Mouse (Mus musculus): ENCODE measurements around the gene Tmem117. TPM values are rescaled to one million over a fixed set of nuclear protein-coding genes. Genes with fewer than 3 reads are reported as not detected.

Tmem117 gene
- total and polyA plus RNA-seq, 3 experiments, result not detected

DNA sequence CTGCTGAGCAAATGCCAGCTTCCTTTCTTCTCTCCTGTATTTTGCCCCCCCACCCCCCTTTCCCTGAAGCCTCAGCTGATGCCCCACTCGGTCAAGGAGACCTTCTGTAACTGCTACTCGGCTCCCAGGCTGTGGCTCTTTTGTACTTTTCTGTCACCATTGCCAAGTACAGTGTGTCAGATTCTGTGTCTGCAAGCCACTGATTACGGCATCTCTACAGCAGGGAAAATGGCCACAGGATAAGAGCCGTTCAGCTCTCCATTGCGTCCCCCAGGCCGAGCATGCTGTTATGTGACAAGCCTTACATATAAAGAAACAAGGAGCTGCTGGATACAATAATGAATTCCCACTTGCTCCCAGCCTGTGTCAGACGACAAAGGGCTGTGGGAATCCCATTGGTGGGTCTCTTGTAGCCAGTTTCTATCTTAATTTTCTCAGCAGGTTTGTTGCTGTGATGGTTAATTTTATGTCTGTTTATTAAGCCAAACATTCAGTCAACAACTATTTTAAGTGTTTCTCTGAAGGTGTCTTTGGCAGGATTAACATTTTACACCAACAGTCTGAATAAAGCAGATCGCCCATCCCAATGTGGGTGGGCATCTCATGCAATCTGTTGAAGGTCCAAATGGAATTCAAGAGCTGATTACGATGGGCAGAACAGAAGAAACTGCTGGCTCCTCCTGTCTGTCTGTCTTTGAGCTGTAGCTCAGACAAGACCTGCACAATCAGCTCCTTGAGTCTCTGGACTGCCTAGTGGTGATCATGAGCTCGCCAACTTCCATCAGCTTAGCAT is 508.2 kb downstream of the Tmem117 start:
- H3K9me3 ChIP-seq (replicated peaks; ENCODE audit: insufficient read depth, low read length), result no peaks in the 10 kb centered on the region; the same call in 1 of the 2 replicates
- H3K4me1 ChIP-seq (ENCODE audit: control insufficient read depth in 1 of 2, insufficient read depth in 2 of 2, low read length in 2 of 2), result no peaks in the 10 kb centered on the region
- no peaks in the 10 kb centered on the region for H3K27me3 ChIP-seq (ENCODE audit: control insufficient read depth in 1 of 2, insufficient read depth in 2 of 2, low read length in 2 of 2)
- H3K9ac ChIP-seq (ENCODE audit: control insufficient read depth, low read depth, low read length, poor library complexity, severe bottlenecking), result no peak overlapping the region
- no peaks in the 10 kb centered on the region for H3K79me2 ChIP-seq (ENCODE audit: control insufficient read depth, insufficient read depth, low read length, poor library complexity)
- no peak for DNase-seq (ENCODE audit: low read depth, low spot score)
- no peaks in the 10 kb centered on the region for H3K36me3 ChIP-seq (ENCODE audit: control insufficient read depth in 1 of 2, insufficient read depth in 2 of 2, low read length in 2 of 2)
- TF ChIP-seq MXI1 (IDR thresholded peaks at IDR 0.05; ENCODE audit: low read depth, low read length) (no peak), NELFE (IDR thresholded peaks at IDR 0.05; ENCODE audit: low read depth, low read length) (no peak), E2F4 (IDR thresholded peaks at IDR 0.05; ENCODE audit: borderline replicate concordance, low read depth, low read length) (no peak), CHD2 (IDR thresholded peaks at IDR 0.05; ENCODE audit: low read length) (no peak), GABPA (IDR thresholded peaks at IDR 0.05; ENCODE audit: low read depth, low read length) (no peak), ZMIZ1 (IDR thresholded peaks at IDR 0.05; ENCODE audit: low read depth, low read length) (no peak), RAD21 (IDR thresholded peaks at IDR 0.05; ENCODE audit: low read depth, low read length) (no peak), MAX (IDR thresholded peaks at IDR 0.05; ENCODE audit: low read length) (no peak), HCFC1 (IDR thresholded peaks at IDR 0.05; ENCODE audit: low read depth, low read length) (no peak), POLR2AphosphoS5 (IDR thresholded peaks at IDR 0.05; ENCODE audit: borderline replicate concordance, low read depth, low read length) (no peak), MAFK (IDR thresholded peaks at IDR 0.05; ENCODE audit: borderline replicate concordance, low read depth, low read length) (no peak), ELF1 (IDR thresholded peaks at IDR 0.05; ENCODE audit: low read depth, low read length) (no peak), POLR2A (IDR thresholded peaks at IDR 0.05; ENCODE audit: control insufficient read depth in 1 of 2, insufficient read depth in 1 of 2, low read depth in 1 of 2, low read length in 2 of 2, poor library complexity in 1 of 2) (no peak)
- H3K4me3 ChIP-seq (ENCODE audit: control insufficient read depth in 1 of 2, insufficient read depth in 1 of 2, low read depth in 2 of 2, low read length in 2 of 2), result no peak overlapping the region
- no peak overlapping the region for H3K27ac ChIP-seq (ENCODE audit: control insufficient read depth, low read depth, low read length)

DNA sequence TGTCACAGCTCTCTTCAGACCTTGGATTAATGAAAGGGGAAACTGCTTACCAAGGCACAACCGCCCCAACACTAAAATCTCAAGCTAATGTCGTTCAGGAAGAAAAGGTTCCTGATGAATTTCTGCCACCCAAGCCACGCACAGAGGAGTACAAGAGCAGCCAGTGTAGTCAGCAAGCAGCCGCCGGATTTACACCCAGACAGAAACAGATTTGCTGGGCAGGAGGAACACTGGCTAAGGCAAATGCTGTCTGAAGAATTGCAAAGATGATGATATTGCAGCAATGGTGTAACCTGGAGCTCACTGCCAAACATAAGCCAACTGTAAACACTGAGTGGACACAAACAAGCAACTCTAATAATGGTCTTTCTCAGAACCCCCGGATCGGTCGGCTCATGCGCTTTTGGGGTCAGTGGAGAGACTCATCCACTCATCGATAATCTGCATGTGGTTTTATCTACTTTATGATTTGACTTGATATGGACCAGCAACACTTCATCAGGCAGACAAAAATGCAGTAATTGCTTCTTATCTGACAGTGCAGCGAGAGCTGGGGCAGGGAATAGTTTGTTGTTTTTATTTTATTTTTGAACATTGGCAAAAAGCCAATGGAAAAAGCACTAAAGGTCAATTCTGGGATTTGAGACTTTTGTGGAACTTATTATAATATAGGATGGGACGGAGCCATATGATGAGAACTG is 509.8 kb downstream of the Tmem117 start:
- Histone ChIP-seq H3K79me2 (ENCODE audit: control insufficient read depth, insufficient read depth, low read length, poor library complexity) (no peaks in the 10 kb centered on the region), H3K4me3 (ENCODE audit: control insufficient read depth in 1 of 2, insufficient read depth in 1 of 2, low read depth in 2 of 2, low read length in 2 of 2) (no peak overlapping the region), H3K4me1 (ENCODE audit: control insufficient read depth in 1 of 2, insufficient read depth in 2 of 2, low read length in 2 of 2) (no peaks in the 10 kb centered on the region), H3K36me3 (ENCODE audit: control insufficient read depth in 1 of 2, insufficient read depth in 2 of 2, low read length in 2 of 2) (no peaks in the 10 kb centered on the region), H3K9ac (ENCODE audit: control insufficient read depth, low read depth, low read length, poor library complexity, severe bottlenecking) (no peak overlapping the region), H3K27me3 (ENCODE audit: control insufficient read depth in 1 of 2, insufficient read depth in 2 of 2, low read length in 2 of 2) (no peaks in the 10 kb centered on the region), H3K27ac (ENCODE audit: control insufficient read depth, low read depth, low read length) (no peak overlapping the region), H3K9me3 (replicated peaks; ENCODE audit: insufficient read depth, low read length) (no peaks in the 10 kb centered on the region; the same call in 1 of the 2 replicates)
- no peak for DNase-seq (ENCODE audit: low read depth, low spot score)
- TF ChIP-seq GATA1 (IDR thresholded peaks at IDR 0.05; ENCODE audit: low read depth, low read length) (no peak), POLR2AphosphoS5 (IDR thresholded peaks at IDR 0.05; ENCODE audit: borderline replicate concordance, low read depth, low read length) (no peak), NRF1 (IDR thresholded peaks at IDR 0.05; ENCODE audit: insufficient read depth, low read depth, low read length, poor library complexity, severe bottlenecking) (no peak), EP300 (IDR thresholded peaks at IDR 0.05; ENCODE audit: low read depth in 1 of 2, low read length in 2 of 2) (no peak), USF2 (IDR thresholded peaks at IDR 0.05; ENCODE audit: borderline replicate concordance in 1 of 2, insufficient read depth in 1 of 2, low read depth in 1 of 2, low read length in 2 of 2) (no peak), ETS1 (IDR thresholded peaks at IDR 0.05; ENCODE audit: low read depth, low read length) (no peak), CHD1 (IDR thresholded peaks at IDR 0.05; ENCODE audit: low read depth, low read length) (no peak), POLR2AphosphoS2 (IDR thresholded peaks at IDR 0.05; ENCODE audit: low read length) (no peak), TAL1 (IDR thresholded peaks at IDR 0.05; ENCODE audit: low read length) (no peak), RCOR1 (IDR thresholded peaks at IDR 0.05; ENCODE audit: low read depth, low read length) (no peak), JUND (IDR thresholded peaks at IDR 0.05; ENCODE audit: low read depth, low read length) (no peak)
